Mouse (Mus musculus): ENCODE results near the gene Lrrc1.

Gene Lrrc1

GRCm38 (mm10) chr9:77497173-77497572, 47.5 kb downstream of the Lrrc1 start:
- DNase-seq = no peak

GRCm38 (mm10) chr9:77496540-77497062, 48.1 kb downstream of the Lrrc1 start:
- no peak for DNase-seq

- no peak for DNase-seq
These were observed 50.4 kb downstream of the Lrrc1 start for GRCm38 (mm10) chr9:77494307-77494706.

GRCm38 (mm10) chr9:77488611-77489010, 56.1 kb downstream of the Lrrc1 start:
- DNase-seq = no peak

- peak; percentile 71 to 85 for DNase-seq
These were observed 57.2 kb downstream of the Lrrc1 start for GRCm38 (mm10) chr9:77487427-77487826.

GRCm38 (mm10) chr9:77485915-77486314, 58.8 kb downstream of the Lrrc1 start:
- no peak for DNase-seq

GRCm38 (mm10) chr9:77484751-77485150, 59.9 kb downstream of the Lrrc1 start:
- no peak for DNase-seq

GRCm38 (mm10) chr9:77483559-77483958, 61.1 kb downstream of the Lrrc1 start:
- DNase-seq = peak; percentile 41 to 69

GRCm38 (mm10) chr9:77482281-77482680, 62.4 kb downstream of the Lrrc1 start:
- no peak for DNase-seq

- DNase-seq = no peak
These were observed 63.3 kb downstream of the Lrrc1 start for GRCm38 (mm10) chr9:77481380-77481779.

- no peak for DNase-seq
These were observed 63.9 kb downstream of the Lrrc1 start for GRCm38 (mm10) chr9:77480574-77481319.

- no peak for DNase-seq
These were observed 64.7 kb downstream of the Lrrc1 start for GRCm38 (mm10) chr9:77480001-77480400.

- DNase-seq = no peak
These were observed 66.3 kb downstream of the Lrrc1 start for GRCm38 (mm10) chr9:77478166-77478920.

GRCm38 (mm10) chr9:77474535-77474934, 70.1 kb downstream of the Lrrc1 start:
- DNase-seq = no peak

GRCm38 (mm10) chr9:77472557-77472956, 72.1 kb downstream of the Lrrc1 start:
- DNase-seq = no peak

- DNase-seq = no peak
These were observed 72.9 kb downstream of the Lrrc1 start for GRCm38 (mm10) chr9:77471646-77472220.

- peak; percentile 29 to 54 for DNase-seq
These were observed 74.7 kb downstream of the Lrrc1 start for GRCm38 (mm10) chr9:77469791-77470607.

GRCm38 (mm10) chr9:77466926-77467325, 77.7 kb downstream of the Lrrc1 start:
- DNase-seq = no peak

GRCm38 (mm10) chr9:77465401-77465800, 79.3 kb downstream of the Lrrc1 start:
- DNase-seq = no peak

GRCm38 (mm10) chr9:77463861-77464260, 80.8 kb downstream of the Lrrc1 start:
- DNase-seq = no peak

GRCm38 (mm10) chr9:77463195-77463594, 81.5 kb downstream of the Lrrc1 start:
- no peak for DNase-seq

- no peak for DNase-seq
These were observed 83.2 kb downstream of the Lrrc1 start for GRCm38 (mm10) chr9:77461371-77461915.

All from lung, postnatal 4 days (tissue).